Mouse (Mus musculus): ENCODE data around the gene Olfr497. TPM values are rescaled to one million over a fixed set of nuclear protein-coding genes. Genes with fewer than 3 reads are reported as not detected.

Olfr497 gene
- polyA plus RNA-seq (2015; fragmentation: Nextera tagmentation; extraction: Ambion mirVana): not detected in 2 replicates

GRCm38 (mm10) chr7:108420121-108420520 lies at the start of gene Olfr497:
Gene Olfr497 (plus strand): TSS chr7:108420421.

GRCm38 (mm10) chr7:108392867-108393266 lies 27.4 kb upstream of the Olfr497 start, which contains the start of gene Olfr495:
Gene Olfr495 (plus strand): TSS chr7:108393167.

GRCm38 (mm10) chr7:108465026-108465425 lies 44.8 kb downstream of the Olfr497 start, which contains the start of gene Olfr498:
Gene Olfr498 (plus strand): TSS chr7:108465326.

Other genes with a start within 250 kb of the Olfr497 start
- not detected in 2 replicates for gene Olfr486, start 247.7 kb upstream of the Olfr497 start, polyA plus RNA-seq (2015; fragmentation: Nextera tagmentation; extraction: Ambion mirVana)
- gene Olfr487, start 205.8 kb upstream of the Olfr497 start, polyA plus RNA-seq (2015; fragmentation: Nextera tagmentation; extraction: Ambion mirVana): not detected in 2 replicates
- not detected in 2 replicates for gene Olfr488, start 162.1 kb upstream of the Olfr497 start, polyA plus RNA-seq (2015; fragmentation: Nextera tagmentation; extraction: Ambion mirVana)
- not detected in 2 replicates for gene Olfr490, start 131.5 kb upstream of the Olfr497 start, polyA plus RNA-seq (2015; fragmentation: Nextera tagmentation; extraction: Ambion mirVana)
- gene Olfr491, start 107.0 kb upstream of the Olfr497 start, polyA plus RNA-seq (2015; fragmentation: Nextera tagmentation; extraction: Ambion mirVana): not detected in 2 replicates
- not detected in 2 replicates for gene Olfr492, start 96.7 kb upstream of the Olfr497 start, polyA plus RNA-seq (2015; fragmentation: Nextera tagmentation; extraction: Ambion mirVana)
- gene Olfr493, start 73.4 kb upstream of the Olfr497 start, polyA plus RNA-seq (2015; fragmentation: Nextera tagmentation; extraction: Ambion mirVana): not detected in 2 replicates
- gene Olfr494, start 55.1 kb upstream of the Olfr497 start, polyA plus RNA-seq (2015; fragmentation: Nextera tagmentation; extraction: Ambion mirVana): not detected in 2 replicates
- not detected in 2 replicates for gene Olfr495, start 27.3 kb upstream of the Olfr497 start, polyA plus RNA-seq (2015; fragmentation: Nextera tagmentation; extraction: Ambion mirVana)
- gene Olfr498, start 44.9 kb downstream of the Olfr497 start, polyA plus RNA-seq (2015; fragmentation: Nextera tagmentation; extraction: Ambion mirVana): not detected in 2 replicates
- gene Olfr502, start 104.6 kb downstream of the Olfr497 start, polyA plus RNA-seq (2015; fragmentation: Nextera tagmentation; extraction: Ambion mirVana): not detected in 2 replicates
- gene Olfr503, start 124.1 kb downstream of the Olfr497 start, polyA plus RNA-seq (2015; fragmentation: Nextera tagmentation; extraction: Ambion mirVana): not detected in 2 replicates
- gene Olfr504, start 145.4 kb downstream of the Olfr497 start, polyA plus RNA-seq (2015; fragmentation: Nextera tagmentation; extraction: Ambion mirVana): not detected in 2 replicates
- not detected in 2 replicates for gene Olfr506, start 190.4 kb downstream of the Olfr497 start, polyA plus RNA-seq (2015; fragmentation: Nextera tagmentation; extraction: Ambion mirVana)
- gene Olfr507, start 201.4 kb downstream of the Olfr497 start, polyA plus RNA-seq (2015; fragmentation: Nextera tagmentation; extraction: Ambion mirVana): not detected in 2 replicates
- not detected in 2 replicates for gene Olfr508, start 209.6 kb downstream of the Olfr497 start, polyA plus RNA-seq (2015; fragmentation: Nextera tagmentation; extraction: Ambion mirVana)
- not detected in 2 replicates for gene Olfr509, start 231.5 kb downstream of the Olfr497 start, polyA plus RNA-seq (2015; fragmentation: Nextera tagmentation; extraction: Ambion mirVana)
- gene Olfr510, start 246.0 kb downstream of the Olfr497 start, polyA plus RNA-seq (2015; fragmentation: Nextera tagmentation; extraction: Ambion mirVana): not detected in 2 replicates